Mouse (Mus musculus): ENCODE results near the gene Hoxa3.

The Hoxa3 gene

GRCm38 (mm10) chr6:52220003-52220864, 7.1 kb upstream of the Hoxa3 start:
- peak; percentile 39 to 41 for DNase-seq (ENCODE audit: low spot score in 2 of 2)

DNA sequence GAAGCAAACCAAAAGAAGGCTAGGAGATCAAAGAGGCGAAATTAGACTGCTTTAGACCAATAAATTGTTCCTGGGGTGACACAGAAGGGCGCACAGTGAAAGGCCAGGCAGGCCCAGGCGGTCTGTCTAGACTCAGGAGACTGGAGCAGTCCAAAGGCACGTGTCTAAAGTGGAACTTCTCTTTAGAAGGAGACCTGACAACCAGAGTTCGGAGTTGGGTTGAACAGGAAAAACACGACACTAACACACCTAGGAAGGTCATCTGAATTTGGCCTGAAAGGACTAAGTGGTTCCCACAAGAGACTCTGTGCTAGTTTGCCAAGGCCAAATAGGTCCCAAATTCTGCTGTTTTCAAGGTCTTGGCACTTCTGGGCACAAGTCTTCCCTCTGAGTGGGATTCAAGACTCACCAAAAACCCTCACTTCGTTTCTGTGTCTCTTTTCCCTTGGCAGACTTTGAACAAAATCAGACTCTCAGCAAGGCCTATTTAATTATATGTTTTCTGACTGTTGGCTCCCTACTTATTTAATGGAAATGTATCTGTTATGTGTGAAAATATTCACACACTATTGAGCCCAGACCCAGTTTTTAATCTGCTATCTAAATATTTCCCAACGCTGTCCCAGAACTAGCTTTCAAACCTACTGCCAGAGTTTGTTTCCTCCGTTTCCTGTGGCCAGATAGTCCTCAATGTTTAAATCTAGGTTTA, 6.3 kb upstream of the Hoxa3 start:
- peak in 1 of 2 experiments; percentile 16 for DNase-seq (ENCODE audit: low spot score in 2 of 2)

- peak in 1 of 2 experiments; percentile 1 for DNase-seq (ENCODE audit: low spot score in 2 of 2)
Observed at GRCm38 (mm10) chr6:52218643-52219215, 5.6 kb upstream of the Hoxa3 start.

GRCm38 (mm10) chr6:52217895-52218642, 4.9 kb upstream of the Hoxa3 start:
- peak in 1 of 2 experiments; percentile 7 for DNase-seq (ENCODE audit: low spot score in 2 of 2)

DNA sequence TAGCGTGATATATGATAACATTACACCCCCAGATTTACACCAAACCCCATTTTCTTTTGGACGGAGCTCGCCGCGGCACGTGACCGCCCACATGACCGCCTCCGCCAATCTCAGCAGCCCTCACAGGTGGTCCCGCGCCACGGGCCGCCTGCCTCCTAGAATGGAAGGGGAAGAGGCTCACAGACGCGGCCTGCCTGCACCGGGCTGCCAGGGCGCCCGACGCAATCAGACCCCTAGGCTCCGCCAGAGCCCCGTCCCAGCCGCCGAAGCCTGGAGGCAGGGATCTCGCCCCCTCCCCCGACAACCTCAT, 4.3 kb upstream of the Hoxa3 start:
- DNase-seq (ENCODE audit: low spot score in 2 of 2): peak; percentile 79 to 94

DNA sequence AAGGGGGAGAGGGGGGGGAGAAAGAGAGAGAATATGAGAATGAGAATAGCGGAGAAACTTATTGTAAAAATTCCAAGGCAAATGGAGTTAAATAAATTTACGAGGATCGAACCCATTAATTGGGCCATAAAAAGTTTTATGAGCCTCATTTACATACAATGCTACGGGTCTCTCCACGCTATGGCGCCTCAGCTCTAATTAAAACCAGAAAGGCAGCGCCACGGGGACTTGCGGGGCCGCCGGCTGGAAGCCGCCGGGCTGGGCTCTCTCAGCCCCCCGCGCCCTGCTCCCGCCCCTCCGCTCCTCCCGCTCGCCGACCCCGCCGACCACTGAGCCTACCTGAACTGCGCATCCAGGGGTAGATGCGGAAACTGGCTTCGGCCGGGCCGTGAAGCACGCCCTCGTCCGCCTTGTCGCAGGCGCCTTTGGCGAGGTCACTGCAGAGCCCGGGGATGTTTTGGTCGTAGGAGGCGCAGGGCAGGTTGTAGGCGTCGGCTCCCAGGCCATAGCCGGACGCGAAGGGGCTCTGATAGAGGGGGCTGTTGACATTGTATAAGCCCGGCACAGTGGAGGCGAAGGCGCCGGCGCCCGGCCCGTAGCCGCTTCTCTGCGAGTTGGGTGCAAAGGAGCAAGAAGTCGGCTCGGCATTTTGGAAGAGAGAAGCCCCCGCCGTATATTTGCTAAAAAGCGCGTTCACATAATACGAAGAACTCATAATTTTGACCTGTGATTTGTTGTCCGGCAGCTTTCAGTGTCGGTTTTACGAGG, 3.7 kb upstream of the Hoxa3 start:
- peak; percentile 50 to 52 for DNase-seq (ENCODE audit: low spot score in 2 of 2)

DNA sequence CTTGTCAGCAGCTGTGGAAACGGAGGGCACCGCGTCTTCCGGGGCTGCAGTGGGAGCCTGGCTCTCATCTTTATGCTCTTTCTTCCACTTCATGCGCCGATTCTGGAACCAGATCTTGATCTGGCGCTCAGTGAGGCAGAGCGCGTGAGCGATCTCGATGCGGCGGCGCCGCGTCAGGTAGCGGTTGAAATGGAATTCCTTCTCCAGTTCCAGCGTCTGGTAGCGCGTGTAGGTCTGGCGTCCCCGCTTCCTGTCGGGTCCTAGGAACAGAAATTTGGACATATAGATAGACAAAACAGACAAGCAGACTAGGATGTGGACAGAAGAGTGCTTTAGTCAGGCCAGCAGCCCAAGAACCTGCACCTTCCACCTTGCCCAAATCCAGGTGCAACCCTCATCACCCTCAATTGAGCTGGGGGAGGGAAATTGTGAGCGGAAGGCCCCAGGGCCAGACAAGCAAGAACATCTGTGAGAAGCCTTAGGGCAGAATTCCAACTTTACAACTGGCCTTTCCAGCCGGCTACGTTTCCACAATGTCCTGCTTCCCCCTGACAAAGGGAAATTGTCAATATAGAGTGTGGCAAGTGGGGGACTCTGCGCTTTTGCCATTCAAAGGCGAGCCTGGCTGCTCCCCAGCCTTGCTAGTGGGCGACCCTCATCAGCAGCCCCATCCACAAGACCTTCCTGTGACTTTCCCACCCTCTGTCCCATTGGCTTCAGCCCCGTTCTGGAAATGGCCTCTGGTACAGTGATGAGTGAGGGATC, 2.8 kb upstream of the Hoxa3 start:
- DNase-seq (ENCODE audit: low spot score in 2 of 2): peak in 1 of 2 experiments; percentile 22

DNA sequence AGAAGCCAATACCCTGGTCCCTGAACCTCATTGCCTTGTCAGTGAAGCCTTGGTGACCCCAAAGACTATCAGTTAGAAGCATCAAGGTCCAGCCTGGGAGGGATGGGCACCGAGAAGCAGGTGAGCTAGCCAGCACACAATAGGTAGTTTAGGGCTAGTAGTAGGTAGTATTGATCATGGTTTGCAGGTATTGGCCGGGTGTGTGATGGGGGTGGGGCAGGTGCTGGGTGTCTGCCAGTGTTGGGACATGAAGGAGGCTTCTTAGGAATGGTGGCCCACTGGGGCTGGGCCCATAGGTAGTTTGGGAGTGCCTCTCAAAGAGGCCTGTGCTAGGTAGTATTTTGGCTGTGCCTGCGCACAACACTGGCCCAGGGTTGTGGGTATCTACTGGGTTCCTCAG, 1.9 kb upstream of the Hoxa3 start:
- no peak for DNase-seq (ENCODE audit: low spot score in 2 of 2)

DNA sequence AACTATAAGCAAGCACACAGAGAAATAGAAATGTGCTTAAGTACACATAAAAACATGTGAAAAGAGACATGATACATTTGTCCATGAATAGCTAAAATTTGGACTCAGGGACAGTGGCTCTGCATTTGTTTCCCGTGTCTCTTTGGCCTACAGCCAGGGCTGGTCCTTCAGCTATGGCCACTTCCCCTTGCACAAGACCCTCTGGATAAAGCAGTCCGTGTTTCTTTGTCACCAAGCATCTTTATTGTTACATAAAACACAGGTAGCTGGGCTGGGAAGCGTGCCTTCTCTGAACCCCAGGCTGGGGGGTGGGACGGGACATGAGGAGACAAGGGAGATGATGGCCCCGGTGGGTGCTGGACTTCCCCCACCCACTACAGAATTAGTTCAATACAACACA, 1.1 kb upstream of the Hoxa3 start:
- DNase-seq (ENCODE audit: low spot score in 2 of 2): peak in 1 of 2 experiments; percentile 3

DNA sequence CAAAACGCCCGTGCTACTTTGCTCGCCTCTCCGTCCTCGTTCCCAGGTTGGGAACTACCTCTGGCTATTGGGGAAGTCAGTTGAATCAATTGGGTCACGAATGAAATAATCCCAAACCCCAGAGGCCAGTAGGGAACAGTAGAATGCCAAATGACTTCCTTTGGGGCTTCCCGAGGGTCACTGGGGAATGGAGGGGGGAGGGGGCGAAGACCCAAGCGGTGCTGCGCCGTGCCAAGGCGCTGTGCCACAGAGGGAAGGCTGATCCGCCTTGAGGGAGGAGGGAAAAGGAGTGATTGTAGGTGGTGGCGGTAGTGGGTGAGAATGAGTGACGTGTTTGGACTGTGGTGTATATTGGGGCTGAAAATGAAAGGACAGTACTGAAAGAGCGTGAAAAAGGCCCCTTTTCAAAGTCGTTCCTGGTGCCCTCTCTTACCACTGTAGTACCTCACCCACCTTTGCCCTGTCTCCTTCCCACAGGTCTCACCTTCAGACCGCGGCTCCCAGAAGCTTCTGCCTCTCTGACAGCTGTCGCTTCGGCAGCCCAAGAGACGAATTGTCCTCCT, 499 bp downstream of the Hoxa3 start:
- DNase-seq (ENCODE audit: low spot score in 2 of 2): peak; percentile 43 to 59

DNA sequence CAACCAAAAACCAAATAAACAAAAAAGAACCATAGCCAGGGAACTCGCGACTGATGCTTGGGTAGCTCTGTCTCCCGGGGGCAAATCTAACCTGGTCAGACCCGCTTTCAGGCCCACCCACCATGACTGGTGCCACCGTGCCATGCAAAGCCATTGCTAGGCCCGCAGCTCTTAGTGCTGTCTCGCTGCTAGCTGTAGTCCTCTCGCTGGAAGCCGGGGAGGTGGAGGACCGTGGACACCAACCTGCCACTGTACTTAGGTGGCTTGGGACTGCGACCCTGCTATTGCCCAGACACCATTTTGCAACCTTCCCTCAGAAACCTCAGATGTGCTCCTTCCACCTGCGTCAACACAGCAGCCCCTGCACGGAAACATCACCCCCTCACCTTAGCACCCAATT, 1.2 kb downstream of the Hoxa3 start:
- no peak for DNase-seq (ENCODE audit: low spot score in 2 of 2)

GRCm38 (mm10) chr6:52211170-52211935, 1.8 kb downstream of the Hoxa3 start:
- DNase-seq (ENCODE audit: low spot score in 2 of 2): peak; percentile 76 to 81

DNA sequence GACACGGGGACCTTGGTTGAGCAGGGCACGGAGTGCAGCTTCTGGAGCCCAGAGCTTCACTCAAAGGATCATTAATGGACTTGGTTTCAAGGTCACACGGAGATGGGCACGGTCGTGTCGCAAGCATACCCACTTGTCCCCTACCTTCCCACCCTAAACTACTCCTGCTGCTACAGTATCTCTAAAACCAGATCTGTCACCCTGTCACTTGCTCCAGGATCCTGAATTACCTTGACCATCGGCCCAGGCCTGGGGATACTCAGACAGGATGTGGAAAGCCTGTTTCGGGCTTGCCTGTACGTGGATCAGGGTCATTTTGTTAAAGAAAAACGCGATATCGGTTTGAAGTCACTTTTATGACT, 3.5 kb downstream of the Hoxa3 start:
- no peak for DNase-seq (ENCODE audit: low spot score in 2 of 2)

- DNase-seq (ENCODE audit: low spot score in 2 of 2): no peak
Observed at GRCm38 (mm10) chr6:52208868-52209684, 4.1 kb downstream of the Hoxa3 start.

- peak; percentile 61 to 72 for DNase-seq (ENCODE audit: low spot score in 2 of 2)
Observed at GRCm38 (mm10) chr6:52208072-52208867, 4.9 kb downstream of the Hoxa3 start, which contains the start of gene Hoxa6. TSS of gene Hoxa6 (minus strand) at chr6:52208722.

- DNase-seq (ENCODE audit: low spot score in 2 of 2): no peak
Observed at GRCm38 (mm10) chr6:52207684-52207976, 5.5 kb downstream of the Hoxa3 start.

DNA sequence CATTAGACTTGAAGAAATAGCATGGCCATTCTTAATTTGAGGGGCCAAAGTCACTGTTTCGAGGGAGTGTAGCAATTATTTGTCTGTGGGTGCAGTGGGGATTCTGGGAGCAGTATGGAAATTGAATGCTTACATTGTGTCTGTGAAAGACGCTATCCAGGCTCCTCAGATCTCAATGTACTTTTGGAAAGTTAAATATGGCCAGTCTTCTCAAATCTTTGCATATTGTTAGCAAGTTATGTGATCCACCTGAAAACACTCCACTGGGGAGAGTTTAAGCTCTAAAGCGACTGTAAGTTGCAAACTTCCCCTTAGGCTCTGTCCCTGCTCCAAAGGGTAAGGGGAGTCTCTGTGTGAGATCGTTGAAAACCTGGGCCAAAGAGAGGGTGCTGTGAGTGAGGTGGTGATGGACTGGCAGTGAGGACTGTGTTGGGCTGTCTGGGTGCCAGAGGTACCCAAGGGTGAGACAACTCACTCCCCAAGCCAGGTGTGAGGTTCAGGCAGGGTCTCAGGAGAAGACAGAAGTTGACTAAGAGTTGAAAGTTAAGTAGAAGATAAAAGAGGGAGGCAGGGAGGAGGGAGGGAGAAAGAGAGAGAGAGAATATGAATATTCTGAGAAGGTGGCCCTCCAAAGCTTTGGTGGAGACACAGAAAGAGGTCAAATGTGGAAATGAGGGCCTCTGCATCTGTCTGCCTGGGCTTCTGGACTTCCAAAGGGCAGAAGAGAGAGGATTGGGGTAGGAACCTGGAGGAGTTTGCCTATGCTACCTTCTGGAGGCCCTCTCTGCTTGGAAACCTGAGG, 6.1 kb downstream of the Hoxa3 start:
- DNase-seq (ENCODE audit: low spot score in 2 of 2): no peak
